Mouse (Mus musculus): ENCODE measurements at regions not wholly inside any gene's neighbourhood (a gene's known extent, or its start where the extent isn't known, plus 50 kb on each side); places are given as distances from the start of the nearest gene placed in this dataset.

- no peak for ATAC-seq
- Histone ChIP-seq H3K27ac (ENCODE audit: low read depth, low read length) (no peak overlapping the region), H3K9me3 (ENCODE audit: control insufficient read depth) (no peaks in the 10 kb centered on the region), H3K36me3 (ENCODE audit: control insufficient read depth, insufficient read depth) (no peaks in the 10 kb centered on the region), H3K9ac (ENCODE audit: low read depth, low read length) (no peak overlapping the region), H3K4me2 (replicated peaks; ENCODE audit: low read depth) (no peak overlapping the region), H3K4me3 (ENCODE audit: low read depth, low read length) (no peak overlapping the region), H3K27me3 (replicated peaks; ENCODE audit: control insufficient read depth, insufficient read depth, low read length) (no peaks in the 10 kb centered on the region), H3K4me1 (replicated peaks; ENCODE audit: control insufficient read depth, insufficient read depth, low read length) (no peaks in the 10 kb centered on the region)
- no peak for TF ChIP-seq CTCF (IDR thresholded peaks at IDR 0.05; ENCODE audit: low read depth)
Measured at GRCm38 (mm10) chr4:52210601-52211000, 228.4 kb upstream of the Smc2 start.

- H3K27ac ChIP-seq (ENCODE audit: low read depth, low read length): no peak overlapping the region
- no peaks in the 10 kb centered on the region for H3K36me3 ChIP-seq (ENCODE audit: control insufficient read depth, insufficient read depth)
- no peak overlapping the region for H3K4me3 ChIP-seq (ENCODE audit: low read depth, low read length)
- no peaks in the 10 kb centered on the region for H3K27me3 ChIP-seq (replicated peaks; ENCODE audit: control insufficient read depth, insufficient read depth, low read length)
- no peak overlapping the region for H3K4me2 ChIP-seq (replicated peaks; ENCODE audit: low read depth)
- no peak for ATAC-seq
- H3K9ac ChIP-seq (ENCODE audit: low read depth, low read length): no peak overlapping the region
- no peak for TF ChIP-seq CTCF (IDR thresholded peaks at IDR 0.05; ENCODE audit: low read depth)
- 48% methylated on average over 5 of the region's 5 CpGs for WGBS
- H3K4me1 ChIP-seq (replicated peaks; ENCODE audit: control insufficient read depth, insufficient read depth, low read length): no peaks in the 10 kb centered on the region
- H3K9me3 ChIP-seq (ENCODE audit: control insufficient read depth): no peaks in the 10 kb centered on the region
Measured at GRCm38 (mm10) chr4:52211022-52211421, 228.0 kb upstream of the Smc2 start.

GRCm38 (mm10) chr4:52213363-52213762 is 225.7 kb upstream of the Smc2 start:
- Histone ChIP-seq H3K4me1 (replicated peaks; ENCODE audit: control insufficient read depth, insufficient read depth, low read length) (no peaks in the 10 kb centered on the region), H3K4me2 (replicated peaks; ENCODE audit: low read depth) (no peak overlapping the region), H3K9me3 (ENCODE audit: control insufficient read depth) (no peaks in the 10 kb centered on the region), H3K4me3 (ENCODE audit: low read depth, low read length) (no peak overlapping the region), H3K36me3 (ENCODE audit: control insufficient read depth, insufficient read depth) (no peaks in the 10 kb centered on the region), H3K27ac (ENCODE audit: low read depth, low read length) (no peak overlapping the region), H3K9ac (ENCODE audit: low read depth, low read length) (no peak overlapping the region), H3K27me3 (replicated peaks; ENCODE audit: control insufficient read depth, insufficient read depth, low read length) (no peaks in the 10 kb centered on the region)
- no peak for ATAC-seq
- 76% methylated on average over 3 of the region's 3 CpGs for WGBS
- no peak for TF ChIP-seq CTCF (IDR thresholded peaks at IDR 0.05; ENCODE audit: low read depth)

All from intestine, postnatal 0 days (tissue).